Mouse (Mus musculus) kidney, embryonic 16.5 days (tissue): ENCODE measurements around the gene Dusp16. TPM values are rescaled to one million over a fixed set of nuclear protein-coding genes. Genes with fewer than 3 reads are reported as not detected.
A peak's percentile ranks its signal among the peaks of the same experiment; 100 is the strongest.

Experiments used
- ATAC-seq: fragments of 200-750 bp; cut with Nextera tagmentation; 2 replicates; pipeline ENCODE4 v1.8.0; 2017; ENCODE audit warnings: moderate TSS enrichment; ENCODE audit not compliant: low FRiP score, low TSS enrichment
- H3K27ac ChIP-seq: fragments of 300-500 bp; sonication (generic); 2 replicates; pipeline ENCODE4 v1.5.1; 2014; ENCODE audit warnings: low read length
- H3K27me3 ChIP-seq: fragments of 300-500 bp; sonication (generic); 2 replicates; pipeline ENCODE4 v1.6.1; 2014; ENCODE audit warnings: low read length, control low read depth, mixed read lengths; ENCODE audit not compliant: insufficient read depth
- H3K36me3 ChIP-seq: fragments of 300-500 bp; sonication (generic); 2 replicates; pipeline ENCODE4 v1.6.1; 2014; ENCODE audit warnings: low read length, control low read depth, mixed read lengths; ENCODE audit not compliant: insufficient read depth
- H3K4me1 ChIP-seq: fragments of 300-500 bp; sonication (generic); 2 replicates; pipeline ENCODE4 v1.6.1; 2014; ENCODE audit warnings: low read length, control low read depth, mixed read lengths; ENCODE audit not compliant: insufficient read depth
- H3K4me2 ChIP-seq: fragments of 300-500 bp; sonication (generic); replicated peaks from 2 replicates; pipeline ENCODE4 v1.6.1; 2014; ENCODE audit warnings: low read depth, low read length
- H3K4me3 ChIP-seq: fragments of 300-500 bp; sonication (generic); 2 replicates; pipeline ENCODE4 v1.5.1; 2014; ENCODE audit warnings: mild to moderate bottlenecking, low read length
- H3K9ac ChIP-seq: fragments of 300-500 bp; sonication (generic); replicated peaks from 2 replicates; pipeline ENCODE4 v1.6.1; 2014; ENCODE audit warnings: low read length
- H3K9me3 ChIP-seq: fragments of 300-500 bp; sonication (generic); 2 replicates; pipeline ENCODE4 v1.6.1; 2016; ENCODE audit warnings: low read length, control low read depth
- WGBS: fragments of 180-500 bp; shearing (Covaris S2); extraction: QIAGEN DNeasy Blood & Tissue Kit; methylation state at CpG from one replicate; pipeline ENCODE4 v1.1.7; 2014; 5-methylcytosine and 5-hydroxymethylcytosine counted together
- polyA plus RNA-seq: library from polyadenylated mRNA; unstranded; fragments of >200 nt; fragmentation: Nextera tagmentation; extraction: Ambion mirVana; gene quantifications from 2 replicates; pipeline ENCODE4 v1.2.1, GENCODE M21; 2015

Gene Dusp16
- polyA plus RNA-seq, 1 experiment from 2014 or later = 12.4 TPM

- no peaks in the 10 kb centered on the region for H3K27me3 ChIP-seq
- H3K36me3 ChIP-seq = peaks cover 12% of the 10 kb centered on the region
- H3K27ac ChIP-seq = no peak overlapping the region
- ATAC-seq = no peak
- H3K4me3 ChIP-seq = no peak overlapping the region
- no peak overlapping the region for H3K4me2 ChIP-seq
- H3K9me3 ChIP-seq = no peaks in the 10 kb centered on the region
- WGBS = 17% methylated on average over 1 of the region's 1 CpGs
- H3K9ac ChIP-seq = no peak overlapping the region
- H3K4me1 ChIP-seq = peaks cover 7% of the 10 kb centered on the region; the same call in 1 of the 2 replicates
These were observed 78.5 kb downstream of the Dusp16 start for GRCm38 (mm10) chr6:134713897-134714296.

DNA sequence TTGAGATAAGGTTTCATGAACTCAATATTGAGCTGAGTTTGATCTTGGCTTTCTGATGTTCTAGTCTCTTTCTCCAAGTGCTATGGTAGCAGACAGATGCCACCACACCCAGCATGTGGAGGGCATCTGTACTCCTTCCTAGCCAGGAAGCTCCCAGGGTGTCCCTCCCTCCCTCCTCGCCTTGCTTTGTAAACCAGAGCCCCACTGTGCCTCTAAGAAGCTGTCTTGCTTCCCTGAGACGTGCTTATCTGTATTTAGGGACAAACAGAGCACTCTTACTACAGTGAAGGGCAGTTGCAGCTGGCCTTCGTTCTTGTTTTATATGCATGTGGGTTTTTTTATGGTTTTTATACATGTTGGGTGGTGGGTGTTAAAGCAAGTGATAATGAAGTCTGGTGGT, 79.1 kb downstream of the Dusp16 start:
- H3K4me3 ChIP-seq = no peak overlapping the region
- 48% methylated on average over 3 of the region's 3 CpGs for WGBS
- no peak overlapping the region for H3K9ac ChIP-seq
- peak overlapping the region; percentile 20; the same call in 1 of the 2 replicates for H3K27ac ChIP-seq
- H3K4me1 ChIP-seq = peaks cover 7% of the 10 kb centered on the region; the same call in 1 of the 2 replicates
- peaks cover 6% of the 10 kb centered on the region for H3K36me3 ChIP-seq
- no peak for ATAC-seq
- no peaks in the 10 kb centered on the region for H3K27me3 ChIP-seq
- no peaks in the 10 kb centered on the region for H3K9me3 ChIP-seq
- H3K4me2 ChIP-seq = no peak overlapping the region

- H3K4me1 ChIP-seq = peaks cover 7% of the 10 kb centered on the region; the same call in 1 of the 2 replicates
- no peak overlapping the region for H3K4me3 ChIP-seq
- H3K4me2 ChIP-seq = no peak overlapping the region
- no peaks in the 10 kb centered on the region for H3K36me3 ChIP-seq
- H3K9me3 ChIP-seq = no peaks in the 10 kb centered on the region
- no peaks in the 10 kb centered on the region for H3K27me3 ChIP-seq
- ATAC-seq = no peak
- no peak overlapping the region for H3K27ac ChIP-seq
- 88% methylated on average over 15 of the region's 15 CpGs for WGBS
- H3K9ac ChIP-seq = no peak overlapping the region
These were observed 82.4 kb downstream of the Dusp16 start for GRCm38 (mm10) chr6:134710020-134710419.

GRCm38 (mm10) chr6:134706467-134706866, 86.0 kb downstream of the Dusp16 start:
- Histone ChIP-seq H3K9ac (no peak overlapping the region), H3K4me3 (no peak overlapping the region), H3K4me2 (no peak overlapping the region), H3K27me3 (no peaks in the 10 kb centered on the region), H3K27ac (no peak overlapping the region), H3K9me3 (no peaks in the 10 kb centered on the region), H3K4me1 (no peaks in the 10 kb centered on the region), H3K36me3 (no peaks in the 10 kb centered on the region)
- WGBS = 72% methylated on average over 4 of the region's 4 CpGs
- ATAC-seq = no peak

DNA sequence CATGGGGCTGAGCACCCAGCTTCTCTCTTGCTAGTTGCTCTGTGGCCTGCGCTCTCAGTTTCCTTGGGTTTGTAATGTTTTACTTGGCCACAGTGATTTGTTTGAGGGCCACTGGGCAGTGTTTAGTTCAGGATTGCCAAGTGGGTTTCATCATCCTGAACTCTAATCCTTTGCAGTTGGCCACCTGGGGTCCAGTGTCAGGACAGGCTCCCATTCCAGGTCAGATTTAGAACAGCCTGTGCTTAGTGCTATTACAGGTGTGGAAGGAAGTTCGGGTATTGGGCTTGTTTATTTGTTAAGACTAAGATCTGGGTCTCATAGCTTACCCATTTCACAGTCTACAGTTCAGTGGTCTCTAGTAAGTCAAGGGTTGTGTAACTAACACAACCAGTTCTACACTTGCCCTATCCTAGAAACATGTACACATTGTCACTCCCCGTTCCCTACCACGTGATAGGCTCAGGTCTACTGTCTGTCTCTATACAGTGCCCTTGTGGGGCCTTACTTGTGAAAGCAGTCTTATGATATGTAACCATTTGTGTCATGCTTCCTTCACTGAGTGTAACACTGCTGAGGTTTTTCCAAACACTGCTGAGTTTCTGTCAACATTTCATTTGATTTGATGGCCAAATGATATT, 89.3 kb downstream of the Dusp16 start:
- Histone ChIP-seq H3K9me3 (no peaks in the 10 kb centered on the region), H3K36me3 (no peaks in the 10 kb centered on the region), H3K4me1 (no peaks in the 10 kb centered on the region), H3K4me3 (no peak overlapping the region), H3K27me3 (no peaks in the 10 kb centered on the region), H3K4me2 (no peak overlapping the region), H3K27ac (no peak overlapping the region), H3K9ac (no peak overlapping the region)
- ATAC-seq = no peak
- WGBS = 96% methylated on average over 4 of the region's 4 CpGs

GRCm38 (mm10) chr6:134702184-134702583, 90.2 kb downstream of the Dusp16 start:
- Histone ChIP-seq H3K27ac (no peak overlapping the region), H3K4me3 (no peak overlapping the region), H3K9ac (no peak overlapping the region), H3K36me3 (no peaks in the 10 kb centered on the region), H3K4me2 (no peak overlapping the region), H3K9me3 (no peaks in the 10 kb centered on the region), H3K27me3 (no peaks in the 10 kb centered on the region), H3K4me1 (no peaks in the 10 kb centered on the region)
- no peak for ATAC-seq
- 94% methylated on average over 7 of the region's 7 CpGs for WGBS

DNA sequence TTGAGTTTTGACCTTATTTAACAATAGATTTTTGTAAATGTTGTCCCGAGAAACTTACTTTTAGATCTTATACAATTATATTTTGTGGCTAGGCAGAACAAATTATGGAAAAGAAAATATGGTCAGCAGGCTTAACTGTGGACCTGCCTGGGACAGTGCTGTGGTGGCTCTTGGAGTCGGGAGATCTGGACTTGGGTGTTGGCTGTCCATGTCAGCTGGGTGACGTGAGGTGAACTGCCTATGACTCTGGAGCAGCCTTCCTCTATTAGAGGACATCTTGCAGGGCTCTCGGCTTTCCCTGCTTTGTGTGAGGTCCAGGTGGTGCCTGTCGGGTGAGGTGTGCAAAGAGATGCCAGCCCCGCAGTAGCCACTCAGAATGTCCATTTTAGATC, 91.2 kb downstream of the Dusp16 start:
- no peak overlapping the region for H3K27ac ChIP-seq
- H3K27me3 ChIP-seq = no peaks in the 10 kb centered on the region
- no peaks in the 10 kb centered on the region for H3K9me3 ChIP-seq
- no peaks in the 10 kb centered on the region; the same call in 1 of the 2 replicates for H3K4me1 ChIP-seq
- no peak for ATAC-seq
- H3K9ac ChIP-seq = no peak overlapping the region
- H3K4me3 ChIP-seq = no peak overlapping the region
- WGBS = 72% methylated on average over 6 of the region's 6 CpGs
- no peak overlapping the region for H3K4me2 ChIP-seq
- no peaks in the 10 kb centered on the region for H3K36me3 ChIP-seq

- H3K4me1 ChIP-seq = no peaks in the 10 kb centered on the region; the same call in 1 of the 2 replicates
- no peaks in the 10 kb centered on the region for H3K27me3 ChIP-seq
- H3K9ac ChIP-seq = no peak overlapping the region
- ATAC-seq = peak; percentile 73
- H3K36me3 ChIP-seq = no peaks in the 10 kb centered on the region
- H3K9me3 ChIP-seq = no peaks in the 10 kb centered on the region
- no peak overlapping the region for H3K4me2 ChIP-seq
- WGBS = 65% methylated on average over 8 of the region's 8 CpGs
- 0 out of 2 replicates have a peak overlapping the region, but pooled peaks have one; percentile 8 for H3K27ac ChIP-seq
- H3K4me3 ChIP-seq = no peak overlapping the region
These were observed 91.8 kb downstream of the Dusp16 start for GRCm38 (mm10) chr6:134700451-134701210.

DNA sequence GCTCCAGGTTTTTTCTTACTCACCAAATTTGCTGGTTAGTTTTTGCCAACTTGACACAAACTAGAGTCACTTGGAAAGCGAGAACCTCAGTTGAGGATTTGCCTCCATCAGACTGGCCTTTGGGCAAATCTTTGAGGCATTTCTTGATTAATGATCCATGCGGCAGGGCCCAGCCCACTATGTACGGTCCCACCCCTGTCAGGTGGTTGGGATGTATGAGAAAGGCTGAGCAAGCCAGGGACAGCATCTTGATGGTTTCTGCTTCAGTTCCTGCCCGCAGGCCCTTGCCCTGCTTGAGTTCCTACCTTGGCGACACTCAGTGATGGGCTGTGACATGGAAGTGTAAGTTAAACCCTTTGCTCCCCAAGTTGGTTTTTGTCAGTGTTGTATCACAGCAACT, 94.2 kb downstream of the Dusp16 start:
- Histone ChIP-seq H3K4me3 (no peak overlapping the region), H3K36me3 (no peaks in the 10 kb centered on the region), H3K27me3 (no peaks in the 10 kb centered on the region), H3K27ac (no peak overlapping the region), H3K4me1 (no peaks in the 10 kb centered on the region; the same call in 1 of the 2 replicates), H3K9ac (no peak overlapping the region), H3K4me2 (no peak overlapping the region), H3K9me3 (no peaks in the 10 kb centered on the region)
- WGBS = 50% methylated on average over 5 of the region's 5 CpGs
- peak; percentile 55; the same call in 1 of the 2 replicates for ATAC-seq

DNA sequence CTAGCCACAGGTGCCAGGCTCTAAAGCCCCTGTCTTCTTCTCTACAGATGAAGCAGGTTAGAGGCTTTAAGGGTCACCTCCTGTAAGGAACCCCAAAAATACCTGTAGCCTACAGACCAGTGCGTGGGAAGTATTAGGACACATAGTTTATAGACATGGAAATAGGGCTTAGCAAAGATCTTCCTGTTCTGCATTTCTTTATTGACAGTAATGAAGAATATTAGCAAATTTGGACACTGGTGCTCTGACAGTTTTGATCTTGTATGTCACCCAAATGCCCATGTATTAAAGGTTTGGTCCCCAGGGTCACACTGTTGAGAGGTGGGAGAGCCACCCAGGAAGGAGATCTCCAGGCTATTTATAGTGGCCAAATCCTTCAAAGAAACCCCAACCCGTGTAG, 95.9 kb downstream of the Dusp16 start:
- no peak overlapping the region for H3K4me2 ChIP-seq
- no peak overlapping the region for H3K9ac ChIP-seq
- no peaks in the 10 kb centered on the region for H3K27me3 ChIP-seq
- ATAC-seq = no peak
- H3K4me3 ChIP-seq = no peak overlapping the region
- whole genome bisulfite sequencing = 68% methylated on average over 2 of the region's 2 CpGs
- no peak overlapping the region for H3K27ac ChIP-seq
- no peaks in the 10 kb centered on the region for H3K36me3 ChIP-seq
- no peaks in the 10 kb centered on the region for H3K9me3 ChIP-seq
- H3K4me1 ChIP-seq = no peaks in the 10 kb centered on the region; the same call in 1 of the 2 replicates
